Mouse (Mus musculus) stomach, postnatal 0 days (tissue): ENCODE results near the gene Adcy5. TPM values are rescaled to one million over a fixed set of nuclear protein-coding genes. Genes with fewer than 3 reads are reported as not detected.

Experiments used
- ATAC-seq: fragments of 200-750 bp; cut with Nextera tagmentation; 2 replicates; pipeline ENCODE4 v1.8.0; 2017; ENCODE audit not compliant: low FRiP score, low TSS enrichment
- DNase-seq: peaks from one replicate; pipeline ENCODE4 v3.0.0-alpha.2; 2016; ENCODE audit warnings: low spot score
- H3K27ac ChIP-seq: fragments of 300-500 bp; sonication (generic); replicated peaks from 2 replicates; pipeline ENCODE4 v1.5.1; 2014; ENCODE audit warnings: mild to moderate bottlenecking, control low read depth
- H3K27me3 ChIP-seq: fragments of 300-500 bp; sonication (generic); 2 replicates; pipeline ENCODE4 v1.6.1; 2014; ENCODE audit warnings: low read length; ENCODE audit not compliant: control insufficient read depth, insufficient read depth
- H3K36me3 ChIP-seq: fragments of 300-500 bp; sonication (generic); 2 replicates; pipeline ENCODE4 v1.6.1; 2014; ENCODE audit warnings: low read length, mixed read lengths; ENCODE audit not compliant: control insufficient read depth, insufficient read depth
- H3K4me1 ChIP-seq: fragments of 300-500 bp; sonication (generic); replicated peaks from 2 replicates; pipeline ENCODE4 v1.6.1; 2014; ENCODE audit warnings: antibody characterized with exemption; ENCODE audit not compliant: control insufficient read depth, insufficient read depth
- H3K4me2 ChIP-seq: fragments of 300-500 bp; sonication (generic); replicated peaks from 2 replicates; pipeline ENCODE4 v1.6.1; 2014; ENCODE audit warnings: low read depth, mild to moderate bottlenecking, control low read depth, moderate library complexity
- H3K4me3 ChIP-seq: fragments of 300-500 bp; sonication (generic); 2 replicates; pipeline ENCODE4 v1.5.1; 2014; ENCODE audit warnings: low read depth, low read length, control low read depth
- H3K9ac ChIP-seq: fragments of 300-500 bp; sonication (generic); 2 replicates; pipeline ENCODE4 v1.6.1; 2014; ENCODE audit warnings: mild to moderate bottlenecking, low read length, control low read depth, mixed read lengths
- H3K9me3 ChIP-seq: fragments of 300-500 bp; sonication (generic); 2 replicates; pipeline ENCODE4 v1.6.1; 2016; ENCODE audit warnings: low read length; ENCODE audit not compliant: control insufficient read depth
- CTCF ChIP-seq: IDR thresholded peaks from 2 replicates; pipeline ENCODE4 v1.5.1; 2016; ENCODE audit warnings: antibody characterized with exemption, low read depth, mild to moderate bottlenecking, moderate library complexity
- EP300 ChIP-seq: optimal IDR thresholded peaks from 2 replicates; pipeline ENCODE3; 2016; ENCODE audit warnings: antibody characterized with exemption
- WGBS: fragments of 180-500 bp; shearing (Covaris S2); extraction: QIAGEN DNeasy Blood & Tissue Kit; methylation state at CpG from one replicate; pipeline ENCODE4 v1.1.7; 2014; 5-methylcytosine and 5-hydroxymethylcytosine counted together
- polyA plus RNA-seq: library from polyadenylated mRNA; unstranded; fragments of >200 nt; fragmentation: Nextera tagmentation; extraction: Ambion mirVana; gene quantifications from 2 replicates; pipeline ENCODE4 v1.2.1, GENCODE M21; 2015

Adcy5 gene
- polyA plus RNA-seq, 1 experiment from 2014 or later, result 2.2 TPM

DNA sequence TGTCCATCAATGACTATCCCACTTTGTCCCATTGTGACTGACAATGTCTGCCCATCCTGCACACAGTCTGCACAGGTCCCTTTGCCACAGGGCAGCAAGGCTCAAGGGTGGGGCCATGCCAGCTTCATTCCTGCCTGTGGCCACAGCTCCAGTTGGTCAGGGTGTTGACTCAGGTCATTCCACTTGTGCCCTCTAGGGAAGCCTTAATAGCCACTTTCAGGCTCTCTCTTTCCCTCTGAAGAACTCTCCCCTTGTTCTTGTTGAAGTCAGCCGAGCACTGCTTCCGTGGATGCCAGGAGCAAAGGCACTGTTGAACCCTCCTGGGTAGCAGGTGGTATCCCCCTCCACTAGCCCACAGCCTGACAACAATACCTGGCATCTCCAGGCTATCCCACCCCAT lies 127.8 kb downstream of the Adcy5 start:
- Histone ChIP-seq H3K4me3 (no peak overlapping the region), H3K4me1 (no peaks in the 10 kb centered on the region), H3K27ac (no peak overlapping the region), H3K36me3 (no peaks in the 10 kb centered on the region), H3K27me3 (no peaks in the 10 kb centered on the region), H3K4me2 (no peak overlapping the region), H3K9me3 (no peaks in the 10 kb centered on the region), H3K9ac (no peak overlapping the region)
- TF ChIP-seq EP300 (no peak), CTCF (no peak)
- WGBS, result 82% methylated on average over 2 of the region's 2 CpGs
- DNase-seq, result no peak
- ATAC-seq, result no peak

- Histone ChIP-seq H3K27me3 (no peaks in the 10 kb centered on the region), H3K9me3 (no peaks in the 10 kb centered on the region), H3K4me1 (no peaks in the 10 kb centered on the region), H3K4me3 (no peak overlapping the region), H3K36me3 (no peaks in the 10 kb centered on the region), H3K9ac (no peak overlapping the region), H3K27ac (no peak overlapping the region), H3K4me2 (no peak overlapping the region)
- WGBS, result 70% methylated on average over 9 of the region's 9 CpGs
- DNase-seq (no peak), ATAC-seq (no peak)
- no peak for TF ChIP-seq EP300
- TF ChIP-seq CTCF, result no peak
Measured at GRCm38 (mm10) chr16:35285821-35286220, 131.1 kb downstream of the Adcy5 start.

- H3K27me3 ChIP-seq, result no peaks in the 10 kb centered on the region
- no peak overlapping the region for H3K4me2 ChIP-seq
- H3K27ac ChIP-seq, result no peak overlapping the region
- no peak overlapping the region for H3K4me3 ChIP-seq
- no peaks in the 10 kb centered on the region for H3K4me1 ChIP-seq
- ATAC-seq, result no peak
- no peaks in the 10 kb centered on the region for H3K9me3 ChIP-seq
- H3K36me3 ChIP-seq, result no peaks in the 10 kb centered on the region
- no peak overlapping the region for H3K9ac ChIP-seq
- TF ChIP-seq EP300 (no peak), CTCF (no peak)
- DNase-seq, result no peak
- 90% methylated on average over 5 of the region's 5 CpGs for WGBS
Measured at GRCm38 (mm10) chr16:35287244-35287643, 132.6 kb downstream of the Adcy5 start.

GRCm38 (mm10) chr16:35297786-35298185 lies 143.1 kb downstream of the Adcy5 start:
- 44% methylated on average over 5 of the region's 5 CpGs for WGBS
- peak; percentile 30; the same call in 1 of the 2 replicates for ATAC-seq
- no peak for TF ChIP-seq EP300
- TF ChIP-seq CTCF, result no peak

GRCm38 (mm10) chr16:35300156-35300555 lies 145.5 kb downstream of the Adcy5 start:
- TF ChIP-seq EP300 (no peak), CTCF (no peak)
- Histone ChIP-seq H3K4me1 (no peaks in the 10 kb centered on the region; the same call in 1 of the 2 replicates), H3K4me2 (no peak overlapping the region), H3K27me3 (no peaks in the 10 kb centered on the region), H3K4me3 (no peak overlapping the region), H3K27ac (no peak overlapping the region), H3K9me3 (no peaks in the 10 kb centered on the region), H3K36me3 (no peaks in the 10 kb centered on the region; the same call in 1 of the 2 replicates), H3K9ac (no peak overlapping the region)
- ATAC-seq, result no peak
- 88% methylated on average over 5 of the region's 6 CpGs for WGBS
- DNase-seq, result no peak

More at GRCm38 (mm10) chr16:35297786-35298185, 143.1 kb downstream of the Adcy5 start:
- Histone ChIP-seq H3K27ac (no peak overlapping the region), H3K4me2 (no peak overlapping the region), H3K9me3 (no peaks in the 10 kb centered on the region), H3K27me3 (no peaks in the 10 kb centered on the region), H3K9ac (no peak overlapping the region), H3K4me1 (no peaks in the 10 kb centered on the region; the same call in 1 of the 2 replicates), H3K36me3 (peaks cover 4% of the 10 kb centered on the region; the same call in 1 of the 2 replicates), H3K4me3 (no peak overlapping the region)
- DNase-seq, result no peak

- TF ChIP-seq EP300 (no peak), CTCF (no peak)
Measured at GRCm38 (mm10) chr16:35302441-35303280, 148.0 kb downstream of the Adcy5 start.

More at GRCm38 (mm10) chr16:35302441-35303280, 148.0 kb downstream of the Adcy5 start:
- Histone ChIP-seq H3K27me3 (no peaks in the 10 kb centered on the region), H3K27ac (no peak overlapping the region), H3K4me1 (no peaks in the 10 kb centered on the region; the same call in 1 of the 2 replicates), H3K4me2 (no peak overlapping the region), H3K9ac (no peak overlapping the region), H3K36me3 (no peaks in the 10 kb centered on the region; the same call in 1 of the 2 replicates), H3K4me3 (no peak overlapping the region), H3K9me3 (no peaks in the 10 kb centered on the region)
- DNase-seq (peak; percentile 34), ATAC-seq (no peak)
- WGBS, result 41% methylated on average over 7 of the region's 7 CpGs
